Mouse (Mus musculus) mesoderm, embryonic 11.5 days (tissue): ENCODE measurements around the gene Hoxd13.

Experiments
- DNase-seq: peaks from one replicate; pipeline ENCODE4 v3.0.0-alpha.2; 2012; ENCODE audit warnings: low read depth, low spot score

Hoxd13 gene

DNA sequence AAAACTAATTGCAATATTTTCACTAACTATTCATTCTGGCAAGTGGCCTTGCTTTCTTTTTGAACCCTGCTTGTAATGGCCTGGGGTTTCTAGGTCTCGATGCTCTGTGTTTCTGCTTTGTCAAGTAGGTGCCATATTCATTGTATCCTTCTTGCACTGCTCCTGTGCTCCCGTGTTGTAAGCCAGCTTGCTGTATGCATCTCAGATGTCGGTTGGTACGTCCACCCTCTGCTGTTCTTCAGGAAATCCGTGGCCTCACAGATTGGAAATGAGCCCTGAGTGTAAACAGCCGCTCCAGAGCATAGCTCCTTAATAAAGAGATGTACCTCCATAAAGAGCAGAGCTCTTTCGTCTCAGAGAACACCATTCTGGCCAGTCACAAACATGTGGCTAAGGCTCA, 39.5 kb downstream of the Hoxd13 start:
- DNase-seq = no peak

DNA sequence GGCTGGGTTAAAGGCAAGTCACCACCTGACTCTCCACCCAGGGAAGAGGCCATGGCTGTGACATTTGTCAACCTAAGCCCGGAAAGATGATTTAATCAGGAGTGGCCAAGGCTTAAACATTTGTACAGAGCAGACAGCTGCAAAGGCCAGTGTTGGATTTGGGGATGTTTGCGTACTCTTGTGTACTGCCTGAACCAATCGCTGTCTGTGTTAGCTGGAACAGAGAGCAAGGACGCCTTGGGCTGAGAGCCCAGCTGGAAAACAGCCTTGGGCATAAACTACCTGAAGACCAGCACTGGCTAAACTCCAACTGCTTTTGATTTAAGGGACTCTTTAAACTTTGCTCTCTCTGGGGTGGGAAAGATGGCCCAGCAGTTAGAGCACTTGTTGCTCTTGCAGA, 40.6 kb downstream of the Hoxd13 start:
- DNase-seq = no peak

DNA sequence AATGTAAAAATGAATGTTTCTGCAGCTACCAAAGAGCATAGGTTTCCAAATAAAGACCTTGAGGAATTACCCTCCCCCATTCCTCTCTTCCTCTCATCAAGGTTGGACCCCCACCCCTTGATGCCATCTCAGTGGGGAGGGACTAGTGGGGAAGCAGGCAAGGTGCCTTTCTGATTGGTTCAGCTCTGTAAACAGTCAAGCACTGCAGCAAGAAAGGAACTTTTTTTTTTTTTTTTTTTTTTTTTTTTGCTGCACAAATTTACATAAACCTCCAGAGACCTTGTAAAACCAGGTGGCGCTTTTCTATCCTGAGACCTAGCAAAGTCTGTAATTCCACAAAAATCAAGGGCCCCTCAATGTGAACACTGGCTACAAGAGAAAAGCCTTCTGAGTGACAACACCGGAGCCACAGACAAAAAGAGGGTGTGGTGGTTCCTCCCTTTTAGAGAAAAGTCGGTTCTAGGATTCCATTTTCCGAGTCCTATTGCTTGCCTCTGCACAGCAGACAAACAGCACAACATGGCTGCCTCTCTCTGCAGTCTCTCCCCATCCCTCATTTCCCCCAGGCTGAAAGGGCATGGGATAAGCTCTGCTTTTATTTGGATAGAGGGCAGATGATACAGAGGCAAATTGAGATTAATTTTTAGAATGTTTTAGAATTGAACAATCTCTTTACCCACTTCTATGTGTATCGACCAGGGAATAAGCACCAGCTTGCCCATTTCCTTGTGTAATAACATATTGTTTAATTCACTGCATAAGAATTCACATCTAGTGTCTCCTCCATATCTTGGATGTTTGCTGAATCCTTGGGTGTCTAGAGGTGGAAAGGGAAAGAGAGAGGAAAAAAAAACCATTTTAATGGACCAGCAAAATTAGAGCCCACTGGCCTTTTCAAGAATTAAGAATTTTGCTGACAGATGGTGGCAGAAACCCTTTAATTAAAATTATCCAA, 41.6 kb downstream of the Hoxd13 start:
- no peak for DNase-seq

DNA sequence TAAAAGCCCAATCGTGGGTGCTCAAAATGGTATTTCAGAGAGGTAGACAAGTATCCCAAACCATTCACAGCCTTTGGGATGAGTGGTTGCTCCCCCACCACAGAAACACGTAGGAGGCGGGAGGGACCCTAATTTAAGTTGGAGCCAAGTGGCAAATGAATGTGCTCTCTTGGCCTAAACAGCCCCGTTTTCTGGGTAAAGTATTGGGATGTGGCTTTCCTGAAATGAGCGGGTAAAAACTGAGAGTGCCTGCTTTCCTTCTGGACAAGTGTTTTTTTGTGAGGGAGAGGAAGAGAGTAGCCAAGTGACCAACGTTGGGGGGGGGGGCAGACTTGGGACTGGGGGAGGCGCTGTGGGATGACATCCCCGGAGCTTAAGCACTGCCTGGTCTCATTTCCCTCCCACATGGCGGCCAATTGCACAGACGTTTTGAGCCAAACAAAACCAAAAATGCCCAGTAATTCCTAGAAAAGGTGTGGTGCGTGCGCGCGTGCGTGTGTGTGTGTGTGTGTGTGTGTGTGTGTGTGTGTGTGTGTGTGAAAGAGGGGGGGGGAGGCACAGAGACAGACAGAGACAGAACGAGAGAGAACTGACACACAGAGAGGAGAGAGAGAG, 42.9 kb downstream of the Hoxd13 start:
- no peak for DNase-seq

DNA sequence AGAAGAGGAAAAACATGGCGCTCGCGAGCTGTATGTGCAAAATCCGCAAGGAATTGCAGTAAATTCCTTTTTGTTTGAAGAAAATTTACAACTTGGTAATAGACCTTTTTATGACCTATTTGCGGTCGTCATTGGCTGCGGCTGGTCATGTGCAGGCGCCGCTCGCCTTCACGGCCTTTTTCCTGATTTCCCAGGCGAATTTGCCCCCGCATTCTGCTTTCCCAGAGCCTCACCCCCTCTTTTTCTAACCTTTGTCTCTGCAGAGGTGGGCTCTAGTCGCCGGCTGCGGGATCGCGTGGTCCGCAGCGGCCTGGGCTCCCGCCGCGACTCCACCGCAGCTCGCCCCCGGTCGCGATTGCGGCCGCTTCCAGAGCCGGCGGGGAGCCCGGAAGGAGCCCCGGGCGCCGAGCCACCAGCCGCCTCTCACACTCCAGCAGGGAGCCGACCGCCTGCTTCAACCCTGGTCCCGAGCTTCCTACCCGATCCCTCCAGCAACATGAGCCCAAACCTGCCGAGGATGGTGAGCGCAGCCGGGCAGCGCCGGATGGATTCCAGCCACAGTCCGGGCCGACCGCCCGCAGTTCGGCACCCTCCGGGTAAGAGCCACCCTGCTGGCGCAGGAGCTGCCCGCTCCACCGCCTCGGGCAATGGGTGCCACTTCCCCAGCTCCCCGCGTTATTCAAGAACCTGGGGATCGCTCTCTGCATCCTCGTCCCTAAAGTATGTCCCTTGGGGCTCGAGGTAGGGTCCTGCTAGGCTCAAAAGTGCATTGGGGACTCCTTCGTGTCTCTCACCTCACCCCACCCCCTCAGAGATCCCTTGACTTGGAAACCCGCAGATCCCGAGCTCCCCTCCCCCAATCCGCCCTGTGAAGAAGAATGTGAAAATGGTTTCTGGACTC, 43.9 kb downstream of the Hoxd13 start, which contains the start of the genes Hoxd3 and Hoxd4:
Gene Hoxd3 (plus strand): TSS at position 207 of the 901 bp plus-strand sequence.
Gene Hoxd4 (plus strand): TSS at position 209 of the 901 bp plus-strand sequence.
- peak; percentile 91 for DNase-seq

DNA sequence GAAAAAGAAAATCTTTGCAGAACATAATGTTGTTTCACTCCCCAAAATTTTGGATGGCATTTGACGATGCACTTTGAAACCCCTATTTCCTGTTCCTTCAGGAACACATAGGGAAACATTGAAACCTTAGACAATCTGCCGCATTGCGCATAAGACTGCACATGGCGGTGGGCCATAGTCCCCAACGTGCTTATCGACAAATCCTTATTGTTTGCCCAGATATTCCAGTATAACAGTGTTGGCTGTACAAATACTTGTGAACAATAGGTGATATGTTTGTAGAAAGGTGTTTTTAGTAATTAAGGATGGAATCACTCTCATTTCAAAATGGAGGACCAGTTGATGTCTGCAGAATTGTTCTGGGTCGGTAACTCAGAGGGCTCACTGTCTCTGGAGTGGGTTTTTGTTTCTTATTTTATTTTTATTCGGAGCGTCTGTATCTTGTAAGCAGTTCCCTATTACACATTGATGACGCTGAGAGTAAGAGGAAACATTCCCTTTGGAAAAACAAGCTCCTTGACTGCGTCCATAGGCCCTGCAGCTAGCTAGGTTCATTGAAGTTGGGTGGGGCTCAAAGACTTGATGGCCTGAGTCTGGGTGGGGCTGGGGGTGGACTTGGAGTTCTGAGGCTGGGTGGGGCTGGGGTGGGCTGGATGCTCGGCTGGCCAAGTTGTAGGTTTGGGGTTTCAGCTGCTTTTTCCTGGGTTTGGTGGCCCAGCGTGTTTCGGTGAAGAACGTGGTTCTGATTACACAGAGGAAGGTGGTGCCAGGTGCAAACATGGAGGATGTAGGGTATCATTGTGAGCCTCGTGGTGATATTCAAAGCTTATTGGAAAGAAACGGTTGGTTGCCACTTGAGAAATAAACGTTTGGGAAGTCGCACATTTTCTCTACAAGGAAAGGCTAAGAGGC, 45.4 kb downstream of the Hoxd13 start:
- no peak for DNase-seq

DNA sequence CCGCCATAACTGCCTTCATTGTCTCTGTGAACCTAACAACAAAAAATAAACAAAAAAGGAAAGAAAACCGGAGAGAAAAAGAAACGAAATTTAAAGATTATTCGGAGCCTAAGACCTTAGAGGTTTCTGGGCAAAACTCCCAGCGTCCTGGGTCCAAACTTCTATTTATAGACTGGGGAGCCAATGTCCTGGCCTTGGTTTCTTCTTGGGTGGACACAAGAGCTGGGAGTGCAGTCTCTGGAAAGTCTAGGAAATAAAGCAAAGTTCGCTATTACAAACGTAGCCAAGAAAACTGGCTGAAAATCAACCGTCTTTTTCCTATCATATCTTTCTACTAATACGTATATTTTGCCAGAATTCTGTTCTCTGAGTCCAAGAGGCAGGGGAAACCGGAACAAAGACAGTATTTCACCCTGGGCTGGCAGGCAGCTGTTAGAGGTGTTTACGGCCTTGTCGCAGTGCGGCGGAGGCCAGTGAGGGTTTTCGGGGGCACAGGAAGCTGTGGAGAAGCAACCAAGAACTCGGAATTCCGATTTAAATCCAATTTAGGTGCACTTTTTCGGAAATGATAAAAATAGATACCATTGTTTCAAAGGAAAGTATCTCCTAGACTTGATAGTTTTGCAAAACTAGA, 46.2 kb downstream of the Hoxd13 start:
- no peak for DNase-seq

DNA sequence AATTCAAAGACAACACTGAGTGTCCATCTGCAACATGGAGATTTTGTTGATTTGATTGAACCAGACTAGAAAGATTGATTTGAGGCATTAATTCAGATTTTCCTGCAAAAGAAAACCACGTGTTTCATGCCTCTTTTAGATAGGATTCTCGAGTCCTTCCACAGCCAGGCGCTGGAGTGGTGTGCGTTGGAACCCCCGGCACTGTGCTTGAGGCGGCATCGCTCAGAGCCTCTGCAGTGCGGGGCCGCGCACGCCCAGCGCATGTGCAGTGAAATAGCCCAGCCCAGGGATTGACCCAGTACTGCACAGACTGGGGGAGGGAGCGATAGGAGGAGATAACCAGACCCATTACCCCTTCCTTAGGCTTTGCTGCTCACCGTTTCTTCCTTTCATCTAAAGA, 46.8 kb downstream of the Hoxd13 start:
- peak; percentile 85 for DNase-seq

DNA sequence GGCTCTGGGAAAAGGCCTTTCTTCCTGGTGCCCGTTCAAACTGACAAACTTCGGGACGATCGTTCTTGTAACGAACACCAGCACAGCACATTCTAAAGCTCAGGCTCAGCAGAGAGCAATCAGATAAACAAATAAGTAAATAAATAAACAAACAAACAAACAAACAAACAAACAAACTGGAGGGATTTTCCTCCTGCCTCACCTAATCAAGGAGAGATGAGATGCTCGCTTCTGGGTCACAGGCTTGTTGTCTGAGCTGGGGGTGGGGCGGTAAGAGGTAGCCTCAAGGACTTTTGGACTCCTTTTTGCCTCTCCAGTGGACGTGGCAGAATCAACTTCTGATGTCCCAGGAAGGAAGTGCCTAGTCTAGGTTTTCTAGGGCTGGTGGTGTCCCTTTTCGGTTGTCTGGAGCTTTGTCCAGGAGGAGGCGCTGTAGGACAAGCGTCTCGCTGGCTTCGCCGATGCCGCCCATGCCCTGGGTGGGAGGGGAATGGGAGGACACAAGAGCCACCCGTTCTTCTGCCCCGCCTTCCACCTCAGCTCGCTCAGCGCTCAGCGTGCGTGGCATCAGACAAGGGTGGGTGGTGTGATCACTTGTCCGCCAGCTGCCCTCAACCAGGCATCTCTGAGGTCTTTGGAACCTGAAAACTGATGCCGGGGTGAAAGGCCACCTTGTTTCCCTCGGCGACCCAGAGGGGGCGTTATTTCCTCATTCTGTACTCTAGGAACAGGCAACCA, 47.6 kb downstream of the Hoxd13 start:
- peak; percentile 97 for DNase-seq

DNA sequence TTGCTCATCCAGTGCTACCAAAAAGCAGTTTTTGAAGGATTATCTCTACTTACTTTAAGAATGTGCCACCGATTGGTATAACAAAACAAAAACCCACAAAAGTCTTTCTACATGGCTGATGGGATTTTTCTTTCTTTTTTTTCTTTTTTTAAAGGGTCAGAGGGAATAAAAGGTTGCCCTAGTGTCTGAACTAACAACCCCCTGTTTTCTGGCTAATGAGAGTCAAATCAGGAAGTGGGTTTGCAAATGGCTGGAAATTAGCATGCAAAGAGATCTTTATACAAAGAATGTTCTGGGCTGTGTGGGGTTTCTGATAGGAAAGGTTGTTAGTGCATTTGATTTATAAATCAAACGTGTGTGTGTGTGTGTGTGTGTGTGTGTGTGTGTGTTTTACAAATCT, 52.3 kb downstream of the Hoxd13 start:
- DNase-seq = no peak

DNA sequence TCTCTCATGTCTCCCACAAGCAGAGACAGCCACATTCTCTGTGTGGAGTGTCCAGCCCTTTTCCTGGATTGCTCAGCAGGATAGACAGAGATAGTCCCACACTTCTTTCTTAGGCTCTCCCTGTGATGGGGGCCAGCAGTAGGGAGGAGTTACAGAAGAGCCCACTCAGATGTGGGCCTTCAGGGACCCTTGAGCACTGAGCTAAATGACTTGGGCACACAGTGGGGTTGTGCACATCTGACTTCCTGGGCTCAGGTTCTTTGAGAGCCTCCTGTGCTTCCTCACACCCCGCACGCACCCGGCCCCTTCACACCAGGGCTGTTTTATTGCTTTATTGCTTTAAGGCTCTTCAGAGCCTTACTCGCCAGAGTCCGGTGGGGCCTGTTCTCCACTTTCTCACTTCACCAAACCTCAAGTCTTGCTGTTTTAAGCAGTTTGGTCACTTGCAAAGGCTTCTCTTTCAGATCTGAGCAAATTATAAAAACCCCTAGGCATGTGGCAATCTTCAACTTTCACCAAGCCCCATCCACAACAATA, 52.9 kb downstream of the Hoxd13 start:
- DNase-seq = no peak
